Comparison of ENCODE assay signal across 8 mouse cellular contexts in the genomic region with DNA sequence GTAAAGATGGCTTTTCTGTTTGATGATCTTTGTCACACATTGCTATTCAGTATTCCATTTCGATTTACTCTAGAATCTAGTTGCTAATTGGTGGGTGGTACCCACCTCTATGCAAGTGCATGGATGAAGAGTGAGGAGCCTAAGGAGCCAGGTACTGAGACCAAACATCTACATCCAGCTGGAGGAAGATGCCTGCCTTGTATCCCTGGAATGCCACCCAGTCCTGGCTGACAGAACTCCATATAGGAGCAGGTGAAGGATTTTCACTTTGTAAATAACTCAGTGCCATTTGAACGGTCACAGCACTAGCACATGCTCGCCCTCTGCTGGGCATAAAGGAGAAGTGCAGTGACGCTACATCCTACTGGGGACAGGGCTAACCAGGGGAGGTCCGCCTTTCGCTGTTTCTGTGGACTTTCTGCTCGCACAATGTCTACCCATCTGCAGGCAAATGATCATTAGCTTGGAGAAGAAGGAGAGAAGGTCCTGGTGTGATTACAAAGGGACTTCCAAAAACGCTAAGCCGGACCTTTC. TPM values are rescaled to one million over a fixed set of nuclear protein-coding genes. Genes with fewer than 3 reads are reported as not detected.
A peak's percentile ranks its signal among the peaks of the same experiment; 100 is the strongest.
DNase-seq lines count a peak whose midpoint lies in the region; ATAC-seq and TF ChIP-seq lines count a peak whose summit lies in the region.

No protein-coding gene starts in this region.

- H3K36me3 ChIP-seq in liver, embryonic 12.5 days: no peaks in the 10 kb centered on the region
- H3K36me3 ChIP-seq in hindbrain, embryonic 16.5 days (ENCODE audit: control insufficient read depth, insufficient read depth, low read length): no peaks in the 10 kb centered on the region

- H3K4me3 ChIP-seq in liver, embryonic 12.5 days: no peak overlapping the region
- no peak overlapping the region for H3K4me3 ChIP-seq in hindbrain, embryonic 16.5 days (ENCODE audit: low read length)
- no peak overlapping the region for H3K4me3 ChIP-seq in lung, adult 2 months (replicated peaks; ENCODE audit: extremely low read depth, low read depth, low read length)

- no peak overlapping the region for H3K4me2 ChIP-seq in liver, embryonic 12.5 days
- no peak overlapping the region for H3K4me2 ChIP-seq in hindbrain, embryonic 16.5 days (ENCODE audit: low read length)

- TF ChIP-seq CTCF in lung, adult 2 months (IDR thresholded peaks at IDR 0.05; ENCODE audit: insufficient read depth, low read length): peak; percentile 99

- H3K9ac ChIP-seq in liver, embryonic 12.5 days: no peak overlapping the region
- H3K9ac ChIP-seq in hindbrain, embryonic 16.5 days (ENCODE audit: low read depth, low read length): no peak overlapping the region

- DNase-seq in liver (peak; percentile 11), adipocyte (ENCODE audit: low spot score) (peak; percentile 62)
- peak; percentile 92 for DNase-seq in embryo, embryonic 10 days (ENCODE audit: low spot score)
- peak; percentile 13 for DNase-seq in lung, adult 2 months
- peak; percentile 89 for DNase-seq in retina, embryonic 14.5 days (ENCODE audit: low spot score)
- DNase-seq in natural killer cell, adult 2 months (ENCODE audit: low spot score in 2 of 2): no peak

- no peak for TF ChIP-seq POLR2A in lung, adult 2 months (IDR thresholded peaks at IDR 0.05; ENCODE audit: borderline replicate concordance, extremely low read depth, low read depth, low read length)

- 17% methylated on average over 9 of the region's 9 CpGs for WGBS in liver, embryonic 12.5 days (ENCODE audit: insufficient replicate concordance)
- 21% methylated on average over 9 of the region's 9 CpGs for WGBS in hindbrain, embryonic 16.5 days
- 19% methylated on average over 9 of the region's 9 CpGs for WGBS in lung, adult 2 months

- peaks cover 9% of the 10 kb centered on the region; the same call in 1 of the 2 replicates for H3K27me3 ChIP-seq in liver, embryonic 12.5 days (replicated peaks)
- peaks cover 3% of the 10 kb centered on the region; the same call in 1 of the 2 replicates for H3K27me3 ChIP-seq in hindbrain, embryonic 16.5 days (replicated peaks; ENCODE audit: control insufficient read depth, insufficient read depth, low read length)

- ATAC-seq in liver, embryonic 12.5 days: no peak
- ATAC-seq in hindbrain, embryonic 16.5 days: peak; percentile 82

- H3K9me3 ChIP-seq in liver, embryonic 12.5 days (replicated peaks): no peaks in the 10 kb centered on the region
- no peaks in the 10 kb centered on the region for H3K9me3 ChIP-seq in hindbrain, embryonic 16.5 days (ENCODE audit: control insufficient read depth, low read length)

- H3K4me1 ChIP-seq in liver, embryonic 12.5 days: no peaks in the 10 kb centered on the region
- H3K4me1 ChIP-seq in hindbrain, embryonic 16.5 days (ENCODE audit: control insufficient read depth, insufficient read depth, low read depth, low read length): peaks cover 2% of the 10 kb centered on the region; the same call in 1 of the 2 replicates
- no peaks in the 10 kb centered on the region for H3K4me1 ChIP-seq in lung, adult 2 months (ENCODE audit: control insufficient read depth, insufficient read depth, low read length)

- no peak overlapping the region for H3K27ac ChIP-seq in liver, embryonic 12.5 days
- H3K27ac ChIP-seq in hindbrain, embryonic 16.5 days (ENCODE audit: low read depth, low read length): no peak overlapping the region

RNA-seq across cellular contexts. Expression of gene Kcna5, which starts 16.7 kb away (rescaled TPM):
- 0.44 and 0.61 TPM in 2 replicates for polyA plus RNA-seq in liver, embryonic 12.5 days (2016; fragmentation: Nextera tagmentation; extraction: Ambion mirVana)
- polyA plus RNA-seq in hindbrain, embryonic 16.5 days (2015; fragmentation: Nextera tagmentation; extraction: Ambion mirVana): 3.7 and 4.3 TPM in 2 replicates
- 1.1 and 1.4 TPM in 2 replicates for polyA plus RNA-seq in lung, adult 2 months (2012; rRNA removed)

Comparison
In these comparisons a context has a peak if more than half of its experiments do, and no peak if none do; other contexts are left out.
1. DNase-seq: peak in liver (single experiment), adipocyte (single experiment), embryo, embryonic 10 days (single experiment), lung, adult 2 months (single experiment) and retina, embryonic 14.5 days (single experiment); none in natural killer cell, adult 2 months (0 of 2).